Mouse (Mus musculus): ENCODE results near the gene Scnn1a. TPM values are rescaled to one million over a fixed set of nuclear protein-coding genes. Genes with fewer than 3 reads are reported as not detected.

Scnn1a gene
- polyA plus RNA-seq, 1 experiment = 5.6 TPM

GRCm38 (mm10) chr6:125312581-125313355 lies 7.7 kb upstream of the Scnn1a start:
- 57% methylated on average over 22 of the region's 22 CpGs for WGBS
- Histone ChIP-seq H3K4me3 (replicated peaks; ENCODE audit: control insufficient read depth, low read depth, low read length) (peak overlapping the region; percentile 83), H3K4me1 (ENCODE audit: control insufficient read depth, insufficient read depth, low read length) (no peaks in the 10 kb centered on the region; the same call in 1 of the 2 replicates), H3K27ac (ENCODE audit: control insufficient read depth, insufficient read depth, low read depth, low read length, poor library complexity) (peak overlapping the region; percentile 68)
- TF ChIP-seq CTCF (IDR thresholded peaks at IDR 0.05; ENCODE audit: control insufficient read depth, insufficient read depth, low read length) (no peak), POLR2A (IDR thresholded peaks at IDR 0.05; ENCODE audit: borderline replicate concordance, control insufficient read depth, low read depth, low read length) (no peak)

- Histone ChIP-seq H3K4me1 (ENCODE audit: control insufficient read depth, insufficient read depth, low read length) (no peaks in the 10 kb centered on the region; the same call in 1 of the 2 replicates), H3K4me3 (replicated peaks; ENCODE audit: control insufficient read depth, low read depth, low read length) (peak within 1 kb of the TSS; percentile 83), H3K27ac (ENCODE audit: control insufficient read depth, insufficient read depth, low read depth, low read length, poor library complexity) (peak within 1 kb of the TSS; percentile 68)
- no peak for TF ChIP-seq CTCF (IDR thresholded peaks at IDR 0.05; ENCODE audit: control insufficient read depth, insufficient read depth, low read length)
- TF ChIP-seq POLR2A (IDR thresholded peaks at IDR 0.05; ENCODE audit: borderline replicate concordance, control insufficient read depth, low read depth, low read length) = peak; percentile 8; the same call in 1 of the 2 replicates
- 2% methylated on average over 45 of the region's 46 CpGs for WGBS
These were observed 6.8 kb upstream of the Scnn1a start, which contains the start of gene Ltbr for GRCm38 (mm10) chr6:125313546-125314230. TSS of gene Ltbr (minus strand) at chr6:125313885.

GRCm38 (mm10) chr6:125314231-125314563 lies 6.3 kb upstream of the Scnn1a start:
- H3K4me3 ChIP-seq (replicated peaks; ENCODE audit: control insufficient read depth, low read depth, low read length) = peak overlapping the region; percentile 54
- 46% methylated on average over 7 of the region's 7 CpGs for WGBS
- H3K27ac ChIP-seq (ENCODE audit: control insufficient read depth, insufficient read depth, low read depth, low read length, poor library complexity) = peak overlapping the region; percentile 9; the same call in 1 of the 2 replicates
- TF ChIP-seq CTCF (IDR thresholded peaks at IDR 0.05; ENCODE audit: control insufficient read depth, insufficient read depth, low read length) (no peak), POLR2A (IDR thresholded peaks at IDR 0.05; ENCODE audit: borderline replicate concordance, control insufficient read depth, low read depth, low read length) (0 out of 2 replicates have a peak, but pooled peaks have one; percentile 1)
- no peaks in the 10 kb centered on the region; the same call in 1 of the 2 replicates for H3K4me1 ChIP-seq (ENCODE audit: control insufficient read depth, insufficient read depth, low read length)

GRCm38 (mm10) chr6:125314746-125315145 lies 5.7 kb upstream of the Scnn1a start:
- 74% methylated on average over 6 of the region's 6 CpGs for WGBS
- Histone ChIP-seq H3K27ac (ENCODE audit: control insufficient read depth, insufficient read depth, low read depth, low read length, poor library complexity) (no peak overlapping the region), H3K4me1 (ENCODE audit: control insufficient read depth, insufficient read depth, low read length) (no peaks in the 10 kb centered on the region; the same call in 1 of the 2 replicates), H3K4me3 (replicated peaks; ENCODE audit: control insufficient read depth, low read depth, low read length) (no peak overlapping the region)
- no peak for TF ChIP-seq POLR2A (IDR thresholded peaks at IDR 0.05; ENCODE audit: borderline replicate concordance, control insufficient read depth, low read depth, low read length)
- no peak for TF ChIP-seq CTCF (IDR thresholded peaks at IDR 0.05; ENCODE audit: control insufficient read depth, insufficient read depth, low read length)

- TF ChIP-seq CTCF (IDR thresholded peaks at IDR 0.05; ENCODE audit: control insufficient read depth, insufficient read depth, low read length) (no peak), POLR2A (IDR thresholded peaks at IDR 0.05; ENCODE audit: borderline replicate concordance, control insufficient read depth, low read depth, low read length) (no peak)
- H3K4me3 ChIP-seq (replicated peaks; ENCODE audit: control insufficient read depth, low read depth, low read length) = no peak overlapping the region
- no peaks in the 10 kb centered on the region; the same call in 1 of the 2 replicates for H3K4me1 ChIP-seq (ENCODE audit: control insufficient read depth, insufficient read depth, low read length)
- 71% methylated on average over 7 of the region's 7 CpGs for WGBS
- H3K27ac ChIP-seq (ENCODE audit: control insufficient read depth, insufficient read depth, low read depth, low read length, poor library complexity) = no peak overlapping the region
These were observed 3.4 kb upstream of the Scnn1a start for GRCm38 (mm10) chr6:125317077-125317476.

- WGBS = 70% methylated on average over 15 of the region's 15 CpGs
- TF ChIP-seq POLR2A (IDR thresholded peaks at IDR 0.05; ENCODE audit: borderline replicate concordance, control insufficient read depth, low read depth, low read length) (no peak), CTCF (IDR thresholded peaks at IDR 0.05; ENCODE audit: control insufficient read depth, insufficient read depth, low read length) (no peak)
- Histone ChIP-seq H3K27ac (ENCODE audit: control insufficient read depth, insufficient read depth, low read depth, low read length, poor library complexity) (no peak overlapping the region), H3K4me3 (replicated peaks; ENCODE audit: control insufficient read depth, low read depth, low read length) (no peak overlapping the region), H3K4me1 (ENCODE audit: control insufficient read depth, insufficient read depth, low read length) (no peaks in the 10 kb centered on the region)
These were observed 1.2 kb upstream of the Scnn1a start for GRCm38 (mm10) chr6:125318981-125319918.

GRCm38 (mm10) chr6:125319919-125320296 lies 551 bp upstream of the Scnn1a start:
- Histone ChIP-seq H3K4me1 (ENCODE audit: control insufficient read depth, insufficient read depth, low read length) (no peaks in the 10 kb centered on the region), H3K27ac (ENCODE audit: control insufficient read depth, insufficient read depth, low read depth, low read length, poor library complexity) (no peak overlapping the region), H3K4me3 (replicated peaks; ENCODE audit: control insufficient read depth, low read depth, low read length) (no peak overlapping the region)
- TF ChIP-seq CTCF (IDR thresholded peaks at IDR 0.05; ENCODE audit: control insufficient read depth, insufficient read depth, low read length) (no peak), POLR2A (IDR thresholded peaks at IDR 0.05; ENCODE audit: borderline replicate concordance, control insufficient read depth, low read depth, low read length) (no peak)

Data from bone marrow, adult 2 months (tissue).